In the genomic region with DNA sequence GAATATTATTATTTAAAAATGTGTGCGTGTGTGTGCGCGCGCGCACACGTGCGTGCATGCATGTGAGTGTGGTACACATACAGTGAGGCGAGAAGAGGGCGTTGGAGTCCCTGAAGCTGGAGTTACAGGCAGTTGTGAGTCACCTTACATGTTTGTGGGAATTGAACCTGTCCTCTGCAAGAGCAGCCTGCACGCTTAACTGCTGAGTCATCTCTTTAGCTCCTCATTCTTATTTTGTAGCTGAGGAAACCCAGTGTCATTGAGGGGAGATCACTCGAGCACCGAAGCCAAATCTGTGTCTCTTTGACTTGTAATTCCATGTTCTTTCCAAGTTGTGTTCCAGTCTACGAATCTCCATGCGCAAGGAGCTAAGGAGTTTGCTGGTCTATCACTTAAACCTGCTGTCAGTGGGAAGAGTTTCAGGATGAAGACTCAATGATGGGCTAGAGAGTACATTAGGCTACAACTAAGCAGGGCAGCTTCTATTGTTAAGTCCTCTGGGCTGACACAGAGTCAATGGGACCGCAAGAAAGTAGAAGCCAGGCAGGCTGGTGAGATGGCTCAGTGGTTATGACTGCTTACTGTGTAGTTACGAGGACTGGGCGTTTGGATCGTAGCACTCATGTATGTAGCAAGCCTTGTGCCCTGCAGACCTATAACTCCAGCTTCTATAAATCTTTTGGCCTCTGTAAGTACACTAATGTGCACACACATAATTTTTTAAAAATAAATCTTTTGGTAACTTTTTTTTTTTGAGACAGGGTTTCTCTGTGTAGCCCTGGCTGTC, we compare ENCODE assay signal across 15 mouse cellular contexts.
"Had no signal": no experiment of that assay in that cellular context is flagged by ENCODE, and none has a peak within 500 bp of the region (broad histone marks: within the 10 kb centered on the region; RNA-seq: fewer than 3 reads in every experiment).

No protein-coding gene starts in this region.

- H3K4me3 ChIP-seq: layer of hippocampus, adult 2 months; left cerebral cortex, adult 2 months; limb, embryonic 10.5 days; limb, embryonic 13.5 days; liver, embryonic 12.5 days; liver, embryonic 15.5 days; lung, embryonic 15.5 days; megakaryocyte, embryonic 14.5 days; midbrain, embryonic 10.5 days; midbrain, embryonic 15.5 days; neural tube, embryonic 12.5 days; neural tube, embryonic 15.5 days; stomach, embryonic 15.5 days had no signal

- H3K4me2 ChIP-seq: limb, embryonic 13.5 days; liver, embryonic 12.5 days; liver, embryonic 15.5 days; lung, embryonic 15.5 days; midbrain, embryonic 15.5 days; neural tube, embryonic 12.5 days; neural tube, embryonic 15.5 days; stomach, embryonic 15.5 days had no signal

- H3K27me3 ChIP-seq: limb, embryonic 13.5 days; liver, embryonic 12.5 days; liver, embryonic 15.5 days; lung, embryonic 15.5 days; midbrain, embryonic 15.5 days; neural tube, embryonic 12.5 days; neural tube, embryonic 15.5 days; stomach, embryonic 15.5 days had no signal

- ATAC-seq: liver, embryonic 12.5 days had no signal

- H3K9ac ChIP-seq: limb, embryonic 13.5 days; liver, embryonic 12.5 days; liver, embryonic 15.5 days; lung, embryonic 15.5 days; midbrain, embryonic 15.5 days; neural tube, embryonic 12.5 days; neural tube, embryonic 15.5 days; stomach, embryonic 15.5 days had no signal

- H3K9me3 ChIP-seq: limb, embryonic 10.5 days; limb, embryonic 13.5 days; liver, embryonic 12.5 days; liver, embryonic 15.5 days; lung, embryonic 15.5 days; megakaryocyte, embryonic 14.5 days; midbrain, embryonic 10.5 days; midbrain, embryonic 15.5 days; neural tube, embryonic 12.5 days; neural tube, embryonic 15.5 days; stomach, embryonic 15.5 days had no signal

- H3K27ac ChIP-seq: kidney, postnatal 0 days; layer of hippocampus, adult 2 months; left cerebral cortex, adult 2 months; limb, embryonic 10.5 days; limb, embryonic 13.5 days; liver, embryonic 12.5 days; liver, embryonic 15.5 days; lung, embryonic 15.5 days; midbrain, embryonic 10.5 days; midbrain, embryonic 15.5 days; neural tube, embryonic 12.5 days; neural tube, embryonic 15.5 days; stomach, embryonic 15.5 days had no signal

- H3K36me3 ChIP-seq: limb, embryonic 10.5 days; limb, embryonic 13.5 days; liver, embryonic 12.5 days; liver, embryonic 15.5 days; lung, embryonic 15.5 days; midbrain, embryonic 10.5 days; midbrain, embryonic 15.5 days; neural tube, embryonic 12.5 days; neural tube, embryonic 15.5 days; stomach, embryonic 15.5 days had no signal

- DNase-seq: layer of hippocampus, adult 9-11 months had no signal

- H3K4me1 ChIP-seq: limb, embryonic 10.5 days; limb, embryonic 13.5 days; liver, embryonic 15.5 days; lung, embryonic 15.5 days; midbrain, embryonic 10.5 days; midbrain, embryonic 15.5 days; neural tube, embryonic 12.5 days; neural tube, embryonic 15.5 days; stomach, embryonic 15.5 days had no signal
